Mouse (Mus musculus): ENCODE results near the gene Abtb2.

GRCm38 (mm10) chr2:103599296-103599695 lies 33.2 kb downstream of the Abtb2 start:
- TF ChIP-seq CTCF (IDR thresholded peaks at IDR 0.05; ENCODE audit: borderline replicate concordance, insufficient read depth, low read length), result no peak
- TF ChIP-seq POLR2A (IDR thresholded peaks at IDR 0.05; ENCODE audit: low read depth, low read length), result no peak
